Mouse (Mus musculus) layer of hippocampus, adult 9-10 months (tissue): Measurements from ENCODE around the gene Bcl9l.
"Not testable (repeated sequence)": the region's sequence is repeated elsewhere in the genome, so short reads cannot be mapped to it uniquely, and the experiment has no call there.

Experiments used
- DNase-seq: peaks from one replicate; pipeline ENCODE4 v3.0.0; 2022; ENCODE audit warnings: low spot score

The Bcl9l gene

DNA sequence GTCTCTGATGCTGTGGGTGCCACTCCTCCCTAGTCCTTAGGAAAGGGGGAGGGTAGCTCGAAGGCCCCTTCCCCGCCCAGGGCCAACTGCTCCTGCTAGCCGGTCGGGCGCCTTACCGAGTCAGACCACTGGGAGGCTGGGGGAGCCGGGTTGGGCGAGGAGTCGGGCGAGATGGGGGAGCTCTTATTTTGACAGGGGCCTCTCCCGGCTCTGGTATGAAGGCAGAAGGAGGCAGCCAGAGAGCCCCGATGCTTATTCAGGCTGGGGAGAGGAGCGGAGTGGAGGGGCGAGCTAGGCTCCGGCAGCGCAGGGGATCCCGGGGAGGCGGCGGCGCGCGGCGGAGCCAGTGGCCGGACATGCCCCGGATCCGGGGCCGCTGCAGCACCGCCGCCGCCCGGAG, at the start of gene Bcl9l:
Gene Bcl9l (plus strand): TSS at position 274 of the 400 bp plus-strand sequence.
- DNase-seq, result peak; percentile 80

DNA sequence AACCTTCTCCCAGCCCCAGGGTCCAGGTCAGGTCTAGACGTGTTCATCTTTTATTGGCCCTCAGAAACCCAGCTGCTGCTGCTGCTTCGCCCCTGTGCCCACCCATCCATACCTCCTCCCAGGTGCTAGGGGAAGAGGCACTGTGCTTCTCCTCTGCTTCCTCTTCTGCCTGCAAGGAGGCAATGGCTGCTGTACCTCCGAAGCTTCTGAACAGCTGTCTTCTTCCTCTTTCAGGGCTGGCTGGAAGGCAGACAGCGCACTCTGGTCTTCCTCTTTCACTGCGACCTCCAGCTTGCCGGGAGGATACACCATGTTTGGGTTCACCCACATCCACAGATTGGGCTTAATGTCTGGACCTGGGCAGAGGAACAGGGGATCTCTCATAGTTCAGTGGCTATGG, 46.9 kb upstream of the Bcl9l start:
- DNase-seq, result no peak

DNA sequence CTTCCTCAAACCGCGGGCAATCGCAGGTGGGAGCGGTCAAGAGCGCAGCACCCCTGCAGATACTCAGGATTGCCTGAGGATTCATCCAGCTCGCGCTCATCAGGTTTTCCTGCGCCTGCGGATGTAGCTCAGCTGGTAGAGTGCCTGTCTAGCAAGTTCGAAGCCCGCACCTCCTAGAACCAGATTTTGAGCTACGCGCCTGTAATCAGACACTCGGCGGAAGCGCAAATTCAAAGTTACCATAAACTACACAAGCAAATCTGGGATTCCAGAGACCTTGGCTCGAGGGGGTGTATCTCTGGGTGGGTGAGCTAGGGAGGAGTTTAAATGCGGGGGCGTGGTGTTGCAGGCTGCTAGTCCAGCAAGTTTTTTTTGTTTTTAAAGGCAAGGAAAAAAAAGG, 41.7 kb upstream of the Bcl9l start, which contains the start of gene Foxr1:
Gene Foxr1 (minus strand): TSS at position 176 of the 400 bp plus-strand sequence.
- DNase-seq, result no peak

DNA sequence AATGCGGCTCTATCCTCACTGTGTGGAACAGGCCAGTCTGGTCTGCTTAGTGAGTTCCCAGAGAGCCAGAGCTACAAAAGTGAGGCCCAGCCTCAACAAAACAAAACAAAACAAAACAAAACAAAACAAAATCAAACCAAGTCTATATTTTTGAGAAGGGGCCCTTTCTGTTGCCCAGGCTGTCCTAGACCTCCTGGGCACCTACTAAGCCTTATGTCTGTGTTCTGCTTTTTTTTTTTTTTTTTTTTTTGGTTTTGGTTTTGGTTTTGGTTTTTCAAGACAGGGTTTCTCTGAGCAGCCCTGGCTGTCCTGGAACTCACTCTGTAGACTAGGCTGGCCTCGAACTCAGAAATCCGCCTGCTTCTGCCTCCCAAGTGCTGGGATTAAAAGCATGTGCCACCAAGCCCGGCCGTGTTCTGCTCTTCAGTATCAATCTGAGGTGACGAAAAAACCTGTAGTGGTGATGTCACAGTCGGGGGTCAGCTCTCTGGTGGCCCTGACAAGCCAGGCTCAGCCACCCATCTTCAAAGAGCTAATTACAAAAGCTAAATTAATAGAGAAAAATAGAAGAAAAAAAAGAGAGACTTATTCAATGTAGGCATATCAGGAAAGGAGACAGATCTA, 38.1 kb upstream of the Bcl9l start:
- not testable (repeated sequence) for DNase-seq

DNA sequence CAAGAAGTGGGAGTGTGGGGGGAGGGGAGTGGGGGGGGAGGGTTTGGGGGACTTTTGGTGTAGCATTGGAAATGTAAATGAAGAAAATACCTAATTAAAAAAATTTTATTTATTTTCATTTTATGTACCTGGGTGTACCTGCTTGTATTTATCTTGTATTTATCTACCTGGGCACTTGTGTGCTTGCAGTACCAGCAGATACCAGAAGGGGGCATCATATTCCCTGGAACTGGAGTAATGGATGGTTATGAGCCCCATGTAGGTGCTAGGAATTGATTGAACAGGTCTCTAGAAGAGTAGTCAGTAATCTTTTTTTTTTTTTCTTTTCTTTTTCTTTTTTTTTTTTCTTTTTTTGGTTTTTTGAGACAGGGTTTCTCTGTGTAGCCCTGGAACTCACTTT, 32.2 kb upstream of the Bcl9l start:
- DNase-seq, result no peak

DNA sequence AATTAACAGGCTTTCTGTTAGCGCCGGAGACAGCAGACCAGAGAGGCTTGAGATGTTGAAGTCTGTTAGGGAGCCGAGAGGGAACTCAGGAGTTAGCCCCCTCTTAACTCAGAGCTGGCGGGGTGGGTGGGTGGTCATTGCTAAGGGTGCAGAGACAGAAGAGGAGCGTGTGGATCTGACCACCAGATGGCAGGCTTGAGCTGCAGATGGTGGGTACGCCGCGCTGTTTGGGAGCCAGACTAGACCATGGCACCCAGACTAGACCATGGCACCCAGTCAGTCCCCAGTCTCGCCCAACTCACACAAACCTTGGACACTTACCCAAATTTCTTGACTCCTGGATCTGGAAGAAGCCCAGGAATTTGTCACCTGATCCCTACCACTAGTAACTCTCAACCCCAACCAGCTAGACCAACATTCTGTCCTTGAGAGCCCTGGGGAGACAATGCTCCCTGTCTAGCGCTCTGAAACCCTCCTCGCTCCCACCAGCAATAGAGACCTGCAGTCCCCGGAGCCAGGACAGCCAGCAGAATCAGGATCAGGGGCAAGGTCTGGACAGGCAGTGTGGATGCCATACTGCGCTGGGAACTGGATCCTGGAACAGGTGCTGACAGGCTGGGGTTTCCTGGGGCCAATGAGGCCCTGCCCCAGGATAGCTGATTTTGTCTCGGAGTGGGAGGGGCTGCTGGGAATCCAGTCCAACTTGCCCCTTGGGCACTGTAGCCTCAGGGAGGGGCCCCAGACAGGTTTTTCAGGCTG, 28.3 kb upstream of the Bcl9l start:
- peak; percentile 73 for DNase-seq

DNA sequence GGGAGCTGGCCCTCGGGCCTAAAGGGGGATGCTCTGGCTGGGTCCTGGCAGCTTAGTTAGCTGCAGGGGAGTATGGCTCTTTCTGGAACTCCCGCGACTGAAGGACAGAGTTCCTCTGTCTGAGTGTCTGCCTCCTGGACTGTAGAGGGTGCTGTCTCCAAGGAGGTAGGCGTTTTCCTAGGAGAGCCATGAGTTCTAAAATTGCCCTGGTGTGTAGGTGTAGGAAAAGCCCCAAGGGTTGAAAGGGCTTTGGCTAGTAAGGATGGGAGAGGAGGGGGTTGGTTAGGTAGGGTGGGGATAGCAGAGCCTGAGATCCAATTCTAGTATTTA, 27.8 kb upstream of the Bcl9l start, which contains the start of gene Upk2:
Gene Upk2 (minus strand): TSS at position 86 of the 330 bp plus-strand sequence.
- no peak for DNase-seq

DNA sequence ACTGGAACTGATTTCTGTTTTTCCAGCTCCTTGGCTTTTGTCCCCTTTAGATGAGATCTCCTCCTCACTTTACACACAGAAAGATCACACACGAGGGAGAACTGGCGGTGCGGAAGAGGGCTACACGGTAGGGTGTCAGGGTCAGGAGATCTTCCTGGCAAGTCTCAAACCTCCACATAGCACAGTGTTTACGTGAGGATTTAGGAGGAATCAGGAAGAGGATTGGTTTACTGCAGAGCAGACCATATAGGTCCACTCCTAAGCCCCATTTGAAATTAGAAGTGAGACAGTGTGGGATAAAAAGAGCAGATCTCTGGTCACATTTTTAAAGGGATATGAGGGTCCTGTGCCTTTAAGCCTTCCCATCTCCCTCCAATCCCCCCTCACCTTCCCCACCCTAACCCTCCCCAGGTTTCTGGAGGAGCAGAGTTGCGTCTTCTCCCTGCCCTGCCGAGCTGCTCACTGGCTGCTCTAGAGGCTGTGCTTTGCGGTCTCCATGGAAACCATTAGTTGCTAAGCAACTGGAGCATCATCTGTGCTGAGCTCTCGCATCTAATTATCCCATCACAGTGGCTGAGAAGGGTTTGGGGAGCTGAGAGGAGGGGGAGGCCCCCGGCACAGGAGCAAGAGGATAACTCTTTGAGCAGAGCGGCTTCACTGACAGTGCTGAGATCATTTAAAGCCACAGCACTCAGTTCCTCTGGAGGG, 25.4 kb upstream of the Bcl9l start:
- peak; percentile 82 for DNase-seq

DNA sequence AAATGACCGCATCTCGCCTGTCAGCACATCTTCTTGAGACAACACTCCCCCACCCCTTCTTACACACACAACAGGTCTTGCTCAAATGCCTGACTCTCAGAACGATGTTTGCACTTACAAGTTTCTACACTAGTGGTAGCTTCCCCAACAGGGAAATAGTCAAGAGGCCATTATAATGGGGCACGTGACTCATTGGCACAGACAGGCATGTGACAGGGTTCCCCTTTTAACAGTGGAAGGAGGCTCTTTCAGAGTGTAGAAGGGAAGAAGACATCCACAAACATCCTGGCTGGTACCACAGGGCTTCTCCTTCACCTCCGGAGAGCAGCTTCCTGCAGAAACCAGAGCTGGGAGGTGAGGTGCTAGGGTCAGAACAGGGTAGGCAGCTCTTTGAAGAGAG, 20.7 kb upstream of the Bcl9l start:
- DNase-seq, result no peak

DNA sequence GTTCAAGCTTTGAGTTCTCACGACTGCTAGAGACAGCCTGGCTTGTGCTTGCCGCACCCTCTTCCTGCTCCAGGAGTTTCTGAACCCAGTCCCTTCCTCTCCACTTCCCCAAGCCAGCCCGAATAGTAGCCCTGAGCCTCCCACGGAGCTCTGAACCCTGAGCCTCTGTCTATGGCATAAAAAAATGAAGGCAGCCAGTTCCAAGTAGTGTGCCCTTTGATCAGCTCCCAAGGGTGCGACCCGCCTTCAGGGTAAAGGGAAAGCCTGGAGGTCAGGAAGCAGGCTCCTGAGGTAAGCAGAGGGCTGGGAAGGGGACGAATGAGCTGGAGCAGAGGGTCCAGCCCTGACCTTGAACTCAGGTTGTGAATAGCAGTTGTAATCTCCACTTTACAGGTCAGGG, 14.4 kb upstream of the Bcl9l start:
- DNase-seq, result no peak

DNA sequence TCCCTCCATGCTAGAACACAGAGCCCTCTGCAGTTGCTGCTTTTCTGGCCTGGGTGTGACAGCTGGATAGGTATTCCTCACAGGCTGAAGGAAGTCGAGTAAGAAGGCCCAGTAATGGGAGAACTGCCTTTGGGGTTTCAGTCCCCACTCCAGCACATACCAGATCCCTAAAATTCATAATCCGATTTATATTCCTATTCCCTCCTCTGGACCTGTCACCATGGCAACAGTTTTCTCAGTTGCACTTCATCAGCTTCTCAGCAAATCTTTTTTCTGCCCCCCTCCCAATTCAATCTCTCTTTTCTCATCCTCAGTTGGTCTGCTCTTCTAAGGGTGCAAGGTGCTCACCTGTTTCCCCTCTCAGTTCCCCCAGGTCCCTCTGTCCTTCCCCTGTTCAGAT, 13.8 kb upstream of the Bcl9l start:
- no peak for DNase-seq

DNA sequence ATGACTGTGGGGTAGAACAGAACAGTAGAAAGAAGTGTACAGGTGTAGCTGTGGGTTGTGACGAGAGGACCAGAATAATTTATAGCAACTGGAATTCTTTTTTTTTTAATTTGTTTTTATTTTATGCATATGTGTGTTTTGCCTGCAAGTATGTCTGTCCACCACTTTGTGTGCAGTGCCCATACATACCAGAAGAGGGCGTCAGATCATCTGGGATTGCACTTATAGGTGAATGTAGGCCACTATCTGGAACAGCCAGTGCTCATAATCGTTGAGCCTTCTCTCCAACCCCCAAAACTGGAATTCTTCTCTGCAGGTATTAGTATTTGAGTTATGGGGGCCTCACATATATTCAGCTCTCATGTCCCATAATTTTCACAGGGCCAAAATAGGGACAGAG, 9.4 kb upstream of the Bcl9l start:
- DNase-seq, result no peak

DNA sequence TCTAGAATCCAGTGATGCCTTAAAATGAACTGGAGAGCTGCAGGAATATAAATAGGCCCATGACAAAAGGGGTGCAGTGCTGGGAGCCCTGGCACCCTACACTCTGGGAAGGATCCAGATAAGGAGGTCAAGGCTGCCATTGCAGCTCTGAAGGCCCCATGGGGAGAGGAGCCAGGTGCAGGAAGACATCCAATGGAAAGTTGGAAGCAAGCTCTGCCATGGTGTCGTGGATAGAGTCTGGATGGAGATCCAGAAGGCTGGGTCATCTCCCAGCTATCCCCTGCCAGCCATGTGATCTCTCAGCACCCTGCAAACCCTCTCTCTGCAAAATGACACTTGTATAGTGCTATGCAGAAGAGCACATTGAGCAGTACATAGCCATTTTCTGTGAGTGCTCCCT, 8.3 kb upstream of the Bcl9l start:
- no peak for DNase-seq

DNA sequence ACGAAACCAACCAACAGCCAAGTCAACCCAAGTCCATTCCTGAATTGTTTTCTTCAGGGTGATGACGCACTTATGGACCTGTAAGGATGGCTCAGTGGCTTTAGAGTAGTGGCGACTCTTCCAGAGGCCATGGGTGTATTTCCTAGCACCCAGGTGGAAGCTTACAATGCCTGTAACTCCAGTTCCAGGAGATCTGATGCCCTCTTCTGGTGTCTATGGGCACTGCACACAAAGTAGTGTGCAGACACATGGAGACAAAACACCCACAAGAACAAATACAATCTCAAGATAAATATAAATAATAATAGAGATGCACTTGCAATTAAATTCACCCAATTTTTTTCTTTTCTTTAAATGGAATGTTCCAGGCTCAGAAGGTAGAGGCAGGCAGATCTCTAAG, 6.7 kb upstream of the Bcl9l start:
- no peak for DNase-seq

DNA sequence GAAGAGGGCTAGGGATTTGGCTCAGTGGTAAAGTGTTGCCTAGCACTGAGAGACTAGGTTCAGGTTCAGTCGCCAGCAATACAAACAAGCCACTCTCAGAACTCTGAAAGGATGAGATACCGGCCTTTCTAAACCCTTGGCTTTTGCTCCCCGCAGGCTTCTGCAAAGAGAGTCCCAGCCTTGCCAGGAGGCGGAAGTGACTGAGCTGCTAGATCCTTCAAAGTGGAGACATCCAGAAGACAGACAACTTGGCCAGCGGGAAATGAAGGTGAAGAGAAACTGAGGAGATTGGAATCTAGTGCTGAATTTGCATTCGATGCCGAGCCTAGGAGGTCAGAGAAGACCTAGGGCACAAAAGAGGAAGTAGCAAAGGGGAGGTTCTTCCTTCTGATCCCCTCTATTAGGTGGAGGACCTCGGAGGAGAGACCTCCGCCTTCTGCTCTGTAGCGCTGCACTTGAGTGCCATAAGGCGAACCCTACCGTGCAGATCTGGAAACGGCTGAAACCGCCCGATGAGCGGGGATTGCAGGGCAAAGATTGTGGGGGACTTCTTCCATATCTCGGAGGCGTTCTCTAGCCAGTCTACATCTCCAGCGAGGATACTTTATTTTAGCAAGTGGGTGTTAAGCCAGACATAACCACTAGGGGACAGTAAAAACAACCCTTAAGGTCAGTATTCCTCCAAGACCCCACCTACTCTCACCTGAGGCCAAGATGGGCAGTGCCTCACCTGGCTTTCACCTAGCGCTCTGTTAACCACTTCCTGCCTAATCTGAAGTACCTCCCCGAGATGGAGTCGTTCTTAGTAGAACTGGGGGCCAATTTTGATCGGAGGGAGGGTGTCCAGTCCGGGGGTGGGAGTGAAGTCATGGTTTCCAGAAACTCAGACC, 5.0 kb upstream of the Bcl9l start:
- no peak for DNase-seq

DNA sequence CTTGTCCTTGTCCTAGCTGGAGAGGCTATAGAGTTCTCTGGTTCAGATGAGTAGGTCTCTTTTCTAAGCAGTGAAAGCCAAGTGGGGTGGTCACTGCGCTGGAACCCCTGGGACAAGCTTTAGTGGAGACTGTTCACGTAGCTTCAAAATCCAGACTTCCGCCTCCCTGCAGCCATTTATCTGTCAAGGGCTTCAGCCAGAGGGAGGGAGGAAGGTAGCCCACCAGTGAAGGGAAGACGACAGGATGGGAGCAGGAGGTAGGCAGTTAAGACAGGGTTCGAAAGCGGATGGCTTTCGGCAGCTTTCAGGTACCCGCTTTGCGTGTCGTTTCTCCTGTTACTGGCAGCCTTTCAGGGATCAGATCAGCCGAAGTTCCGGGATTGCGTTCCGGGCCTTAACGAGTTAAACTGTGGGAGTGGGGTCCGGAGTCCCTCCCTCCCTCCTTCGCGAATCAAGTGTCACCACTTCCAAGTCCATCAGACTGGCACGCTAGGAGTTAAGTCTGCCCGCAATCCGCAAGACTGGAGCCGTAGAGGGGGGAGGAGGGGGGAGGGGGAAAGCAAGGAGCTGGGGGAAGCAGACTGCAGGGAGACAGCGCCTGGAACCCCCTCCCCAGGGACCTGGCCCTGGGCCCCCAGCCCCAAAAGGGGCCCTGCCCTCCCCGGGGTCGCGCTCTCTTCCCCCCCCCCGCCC, 4.2 kb upstream of the Bcl9l start:
- DNase-seq, result no peak

DNA sequence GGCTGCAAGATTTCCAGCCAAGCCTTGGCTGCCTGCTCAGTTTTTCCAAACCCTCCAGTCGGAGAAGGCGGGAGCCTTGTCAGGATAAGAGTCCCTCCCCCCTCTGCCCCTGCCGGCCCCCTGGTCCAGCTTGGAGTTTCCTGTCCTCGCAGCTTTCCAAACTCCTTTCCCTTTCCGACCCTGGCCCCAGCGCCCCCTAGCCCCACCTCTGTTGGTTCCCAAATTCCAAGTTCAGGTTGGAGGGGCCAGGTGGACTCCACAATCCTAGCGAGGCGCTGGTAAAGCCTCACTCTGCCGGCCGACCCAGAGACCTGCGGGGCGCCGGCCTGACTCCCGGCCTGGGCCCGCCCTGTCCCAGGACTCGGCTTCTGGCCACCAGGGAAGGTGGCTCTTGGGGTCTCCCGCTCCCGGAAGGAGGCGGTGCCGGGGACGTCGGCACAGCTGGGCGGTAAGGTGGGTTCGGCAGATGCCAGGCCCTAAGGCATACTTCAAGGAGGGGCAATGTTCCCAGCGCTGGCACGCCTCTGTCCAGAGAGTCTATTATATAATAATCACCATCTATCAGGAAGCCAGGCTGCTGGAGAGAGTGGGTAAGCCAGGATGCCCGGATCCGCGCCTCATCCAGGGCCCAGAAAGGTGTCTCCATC, 3.5 kb upstream of the Bcl9l start:
- DNase-seq, result no peak

DNA sequence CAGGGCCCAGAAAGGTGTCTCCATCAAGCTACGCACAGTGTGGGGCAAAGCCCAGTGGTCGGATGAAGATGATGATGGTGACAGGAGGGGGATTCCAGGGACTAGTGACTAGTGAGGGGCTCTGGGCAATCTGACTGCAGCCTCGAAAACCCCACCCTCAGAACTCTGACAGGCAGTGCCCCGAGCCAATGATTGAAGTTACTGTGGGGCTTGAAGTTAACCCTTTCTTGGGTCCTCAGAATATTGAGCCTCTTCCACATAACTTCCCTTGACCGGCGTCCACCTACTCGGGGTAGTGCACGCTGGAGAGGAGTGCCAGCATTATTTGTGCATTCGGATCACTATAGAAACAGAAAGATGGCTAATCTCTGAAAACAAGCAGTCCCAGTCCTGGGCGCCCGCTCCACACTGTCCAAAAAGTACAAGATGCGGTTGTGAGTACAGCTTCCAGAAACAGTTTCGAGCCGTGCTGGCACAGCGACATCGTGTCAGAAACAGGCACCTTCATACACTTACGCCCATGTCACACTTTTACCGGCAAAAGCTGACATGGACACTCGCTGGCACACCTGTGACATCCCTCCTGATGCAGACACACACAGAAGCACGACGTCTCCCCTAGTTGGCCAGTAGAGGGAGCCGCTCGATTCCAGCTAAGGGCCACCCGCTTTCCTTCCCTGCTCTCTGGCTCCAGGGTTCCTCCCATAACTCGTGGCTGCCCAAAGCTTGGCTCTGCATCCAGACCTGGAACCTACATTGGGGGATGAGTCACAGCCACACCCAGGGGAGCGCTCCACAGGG, 2.8 kb upstream of the Bcl9l start:
- peak; percentile 82 for DNase-seq

DNA sequence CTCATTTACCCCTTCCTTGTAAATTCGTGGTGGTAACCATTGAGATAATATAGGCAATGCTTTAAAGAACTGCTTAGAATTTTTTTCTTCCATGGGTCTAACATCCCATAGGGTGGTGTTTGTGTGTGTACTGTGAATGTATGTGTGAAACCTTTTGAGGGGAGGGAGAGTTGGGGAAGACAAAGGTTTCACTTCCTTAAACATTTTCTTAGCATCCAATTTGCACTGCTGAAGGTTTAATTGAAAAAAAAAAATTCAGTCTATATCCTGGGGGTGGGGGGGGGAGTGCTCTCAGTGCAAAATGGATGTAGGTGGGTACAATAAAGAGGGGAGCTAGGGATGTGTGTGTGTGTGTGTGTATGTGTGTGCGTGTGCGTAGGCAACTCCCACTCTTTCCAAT, 513 bp upstream of the Bcl9l start:
- DNase-seq, result no peak

DNA sequence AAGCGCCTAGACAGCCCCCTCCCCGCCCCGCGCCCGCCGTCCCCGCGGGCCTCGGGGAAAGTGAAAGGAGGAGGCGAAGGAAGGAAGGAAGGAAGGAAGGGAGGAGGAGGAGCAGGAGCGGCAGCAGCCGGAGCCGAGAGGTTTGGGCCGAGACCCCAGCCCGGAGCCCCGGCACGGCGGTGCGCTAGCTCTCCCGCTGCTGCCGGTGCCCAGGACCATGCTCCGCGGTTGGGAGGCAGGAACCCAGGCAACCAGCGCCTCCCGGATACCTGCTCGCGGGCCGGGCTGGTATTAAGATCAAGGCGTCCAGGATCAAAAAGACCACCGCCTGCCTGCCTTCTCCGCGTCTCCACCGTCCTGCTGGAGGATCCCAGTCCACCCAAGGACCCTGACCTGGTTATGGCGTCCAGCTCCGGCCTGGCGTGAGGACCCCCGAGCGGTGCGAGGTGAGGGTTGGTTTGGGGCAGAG, 450 bp downstream of the Bcl9l start:
- no peak for DNase-seq
